Mouse (Mus musculus): ENCODE measurements at regions not wholly inside any gene's neighbourhood (a gene's known extent, or its start where the extent isn't known, plus 50 kb on each side); places are given as distances from the start of the nearest gene placed in this dataset.

GRCm38 (mm10) chr4:131014301-131015081 is 70.3 kb downstream of the Matn1 start:
- DNase-seq (ENCODE audit: inconsistent age in 2 of 2, low spot score in 1 of 2), result no peak

- DNase-seq (ENCODE audit: inconsistent age in 2 of 2, low spot score in 1 of 2), result no peak
Observed at GRCm38 (mm10) chr4:131015156-131015555, 71.0 kb downstream of the Matn1 start.

GRCm38 (mm10) chr4:131023601-131024000 is 79.4 kb downstream of the Matn1 start:
- no peak for DNase-seq (ENCODE audit: inconsistent age in 2 of 2, low spot score in 1 of 2)

GRCm38 (mm10) chr4:131036292-131036691 is 92.1 kb downstream of the Matn1 start:
- no peak for DNase-seq (ENCODE audit: inconsistent age in 2 of 2, low spot score in 1 of 2)

- no peak for DNase-seq (ENCODE audit: inconsistent age in 2 of 2, low spot score in 1 of 2)
Observed at GRCm38 (mm10) chr4:131037179-131037578, 93.0 kb downstream of the Matn1 start.

GRCm38 (mm10) chr4:131039686-131040085 is 95.5 kb downstream of the Matn1 start:
- DNase-seq (ENCODE audit: inconsistent age in 2 of 2, low spot score in 1 of 2), result no peak

- no peak for DNase-seq (ENCODE audit: inconsistent age in 2 of 2, low spot score in 1 of 2)
Observed at GRCm38 (mm10) chr4:131041210-131041609, 97.0 kb downstream of the Matn1 start.

- no peak for DNase-seq (ENCODE audit: inconsistent age in 2 of 2, low spot score in 1 of 2)
Observed at GRCm38 (mm10) chr4:131046101-131046500, 101.9 kb downstream of the Matn1 start.

GRCm38 (mm10) chr4:131046969-131047650 is 102.9 kb downstream of the Matn1 start:
- no peak for DNase-seq (ENCODE audit: inconsistent age in 2 of 2, low spot score in 1 of 2)

- DNase-seq (ENCODE audit: inconsistent age in 2 of 2, low spot score in 1 of 2), result no peak
Observed at GRCm38 (mm10) chr4:131056293-131056692, 112.1 kb downstream of the Matn1 start.

- DNase-seq (ENCODE audit: inconsistent age in 2 of 2, low spot score in 1 of 2), result no peak
Observed at GRCm38 (mm10) chr4:131059572-131059971, 115.4 kb downstream of the Matn1 start.

- no peak for DNase-seq (ENCODE audit: inconsistent age in 2 of 2, low spot score in 1 of 2)
Observed at GRCm38 (mm10) chr4:131060191-131060680, 116.1 kb downstream of the Matn1 start.

- no peak for DNase-seq (ENCODE audit: inconsistent age in 2 of 2, low spot score in 1 of 2)
Observed at GRCm38 (mm10) chr4:131060706-131061105, 116.5 kb downstream of the Matn1 start.

GRCm38 (mm10) chr4:131062592-131062991 is 118.4 kb downstream of the Matn1 start:
- DNase-seq (ENCODE audit: inconsistent age in 2 of 2, low spot score in 1 of 2), result no peak

- DNase-seq (ENCODE audit: inconsistent age in 2 of 2, low spot score in 1 of 2), result no peak
Observed at GRCm38 (mm10) chr4:131066186-131066939, 122.2 kb downstream of the Matn1 start.

GRCm38 (mm10) chr4:131070566-131070965 is 126.4 kb downstream of the Matn1 start:
- no peak for DNase-seq (ENCODE audit: inconsistent age in 2 of 2, low spot score in 1 of 2)

- DNase-seq (ENCODE audit: inconsistent age in 2 of 2, low spot score in 1 of 2), result no peak
Observed at GRCm38 (mm10) chr4:131072623-131073022, 128.4 kb downstream of the Matn1 start.

GRCm38 (mm10) chr4:131073420-131073819 is 129.2 kb downstream of the Matn1 start:
- DNase-seq (ENCODE audit: inconsistent age in 2 of 2, low spot score in 1 of 2), result no peak

- no peak for DNase-seq (ENCODE audit: inconsistent age in 2 of 2, low spot score in 1 of 2)
Observed at GRCm38 (mm10) chr4:131075326-131075932, 131.2 kb downstream of the Matn1 start.

- no peak for DNase-seq (ENCODE audit: inconsistent age in 2 of 2, low spot score in 1 of 2)
Observed at GRCm38 (mm10) chr4:131076628-131077027, 132.4 kb downstream of the Matn1 start.

GRCm38 (mm10) chr4:131080113-131080512 is 135.9 kb downstream of the Matn1 start:
- DNase-seq (ENCODE audit: inconsistent age in 2 of 2, low spot score in 1 of 2), result no peak
